In the genomic region with DNA sequence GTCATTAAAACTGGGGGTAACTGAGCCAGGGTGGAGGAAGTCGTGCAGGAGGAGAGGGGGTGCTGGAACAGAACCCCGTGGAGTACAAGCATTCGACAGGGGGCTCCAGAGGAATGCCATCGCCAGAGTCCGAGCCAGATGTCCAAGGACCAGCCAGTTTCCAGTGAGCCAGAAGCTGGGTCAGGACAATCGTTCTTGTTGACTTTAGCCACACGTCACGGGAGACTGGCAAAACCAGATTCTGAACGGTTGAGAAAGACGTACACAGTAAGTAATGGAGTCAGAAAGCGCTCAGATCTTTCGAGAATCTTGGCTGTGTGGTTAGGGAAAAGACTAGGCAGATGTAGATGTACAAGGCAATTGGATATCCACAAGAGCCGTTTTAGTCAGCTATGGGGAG, we compare ENCODE assay signal across 21 mouse cellular contexts. TPM values are rescaled to one million over a fixed set of nuclear protein-coding genes. Genes with fewer than 3 reads are reported as not detected.
DNase-seq lines count a peak whose midpoint lies in the region; ATAC-seq lines count a peak whose summit lies in the region.
"Had no signal": no experiment of that assay in that cellular context is flagged by ENCODE, and none has a peak within 500 bp of the region (broad histone marks: within the 10 kb centered on the region; RNA-seq: fewer than 3 reads in every experiment).

No protein-coding gene starts in this region.

- no peaks in the 10 kb centered on the region for H3K36me3 ChIP-seq in embryonic facial prominence, embryonic 13.5 days
- H3K36me3 ChIP-seq in embryonic facial prominence, embryonic 10.5 days (replicated peaks): 0 out of 2 replicates have a peak, but pooled peaks cover 4% of the 10 kb centered on the region
- H3K36me3 ChIP-seq in lung, embryonic 16.5 days (ENCODE audit: control insufficient read depth, insufficient read depth, low read length): no peaks in the 10 kb centered on the region
- H3K36me3 ChIP-seq in stomach, embryonic 15.5 days: no peaks in the 10 kb centered on the region
- no peaks in the 10 kb centered on the region for H3K36me3 ChIP-seq in forebrain, embryonic 16.5 days (ENCODE audit: control insufficient read depth, insufficient read depth)
- H3K36me3 ChIP-seq: heart, embryonic 15.5 days; neural tube, embryonic 12.5 days had no signal

- H3K4me1 ChIP-seq in embryonic facial prominence, embryonic 13.5 days: peaks cover 11% of the 10 kb centered on the region
- peaks cover 12% of the 10 kb centered on the region for H3K4me1 ChIP-seq in embryonic facial prominence, embryonic 10.5 days
- peaks cover 6% of the 10 kb centered on the region for H3K4me1 ChIP-seq in lung, embryonic 16.5 days (replicated peaks; ENCODE audit: control insufficient read depth, insufficient read depth, low read length)
- H3K4me1 ChIP-seq in stomach, embryonic 15.5 days: 0 out of 2 replicates have a peak, but pooled peaks cover 1% of the 10 kb centered on the region
- peaks cover 4% of the 10 kb centered on the region for H3K4me1 ChIP-seq in forebrain, embryonic 16.5 days (replicated peaks; ENCODE audit: control insufficient read depth, insufficient read depth, low read length)

- no peak for DNase-seq in embryonic facial prominence, embryonic 10.5 days (ENCODE audit: low spot score)
- peak; percentile 41 to 65 for DNase-seq in urinary bladder, adult 18-20 months (ENCODE audit: low spot score in 2 of 2)
- no peak for DNase-seq in urinary bladder, postnatal 4 days (ENCODE audit: low spot score in 2 of 2)
- DNase-seq: adrenal gland, postnatal 10 days; cerebellum, adult 18-20 months; cerebellum, postnatal 25 days; gastrocnemius, adult 2 months; heart, postnatal 36 days; kidney, adult 18-20 months; thymus, postnatal 36 days had no signal

- no peak overlapping the region for H3K4me3 ChIP-seq in embryonic facial prominence, embryonic 13.5 days
- H3K4me3 ChIP-seq in embryonic facial prominence, embryonic 10.5 days: no peak overlapping the region
- H3K4me3 ChIP-seq in lung, embryonic 16.5 days (ENCODE audit: low read length): no peak overlapping the region
- H3K4me3 ChIP-seq in stomach, embryonic 15.5 days (replicated peaks): no peak overlapping the region
- no peak overlapping the region for H3K4me3 ChIP-seq in forebrain, embryonic 16.5 days (replicated peaks; ENCODE audit: low read length)
- H3K4me3 ChIP-seq: gastrocnemius, adult 2 months; heart, embryonic 15.5 days; left cerebral cortex, adult 2 months; midbrain, embryonic 13.5 days; neural tube, embryonic 12.5 days had no signal

- no peak for ATAC-seq in embryonic facial prominence, embryonic 13.5 days (ENCODE audit: insufficient number of reproducible peaks, insufficient read depth, low FRiP score, low TSS enrichment, low read depth)
- peak; percentile 47; the same call in 1 of the 2 replicates for ATAC-seq in lung, embryonic 16.5 days (ENCODE audit: low read depth)
- no peak for ATAC-seq in stomach, embryonic 15.5 days (ENCODE audit: insufficient read depth, low FRiP score, low read depth)
- ATAC-seq in forebrain, embryonic 16.5 days: no peak
- ATAC-seq in erythroid progenitor cell, adult 5-6 weeks (replicated peaks; ENCODE audit: low FRiP score, poor library complexity, severe bottlenecking): no peak
- ATAC-seq: inflammation-experienced regulatory T-cells, adult 6 months; midbrain, embryonic 13.5 days had no signal

- H3K27ac ChIP-seq in embryonic facial prominence, embryonic 13.5 days: peak overlapping the region; percentile 60
- H3K27ac ChIP-seq in embryonic facial prominence, embryonic 10.5 days (replicated peaks): no peak overlapping the region
- H3K27ac ChIP-seq in lung, embryonic 16.5 days (ENCODE audit: low read length): peak overlapping the region; percentile 53
- H3K27ac ChIP-seq in stomach, embryonic 15.5 days: no peak overlapping the region
- H3K27ac ChIP-seq in forebrain, embryonic 16.5 days (ENCODE audit: low read length): no peak overlapping the region
- H3K27ac ChIP-seq: gastrocnemius, adult 2 months; heart, embryonic 15.5 days; hindbrain, embryonic 14.5 days; left cerebral cortex, adult 2 months; midbrain, embryonic 13.5 days; neural tube, embryonic 12.5 days had no signal

- 59% methylated on average over 13 of the region's 13 CpGs for WGBS in embryonic facial prominence, embryonic 13.5 days
- WGBS in embryonic facial prominence, embryonic 10.5 days: 71% methylated on average over 13 of the region's 13 CpGs
- WGBS in lung, embryonic 16.5 days: 35% methylated on average over 13 of the region's 13 CpGs
- WGBS in stomach, embryonic 15.5 days: 61% methylated on average over 13 of the region's 13 CpGs
- WGBS in forebrain, embryonic 16.5 days: 77% methylated on average over 13 of the region's 13 CpGs

- no peaks in the 10 kb centered on the region for H3K27me3 ChIP-seq in embryonic facial prominence, embryonic 13.5 days
- no peaks in the 10 kb centered on the region for H3K27me3 ChIP-seq in embryonic facial prominence, embryonic 10.5 days (replicated peaks; ENCODE audit: low read depth, poor library complexity, severe bottlenecking)
- no peaks in the 10 kb centered on the region for H3K27me3 ChIP-seq in lung, embryonic 16.5 days (ENCODE audit: control insufficient read depth, insufficient read depth, low read depth, low read length)
- no peaks in the 10 kb centered on the region for H3K27me3 ChIP-seq in stomach, embryonic 15.5 days (replicated peaks)
- no peaks in the 10 kb centered on the region for H3K27me3 ChIP-seq in forebrain, embryonic 16.5 days (replicated peaks; ENCODE audit: control insufficient read depth, insufficient read depth, low read length)
- H3K27me3 ChIP-seq: heart, embryonic 15.5 days; midbrain, embryonic 13.5 days; neural tube, embryonic 12.5 days had no signal

- H3K4me2 ChIP-seq in embryonic facial prominence, embryonic 13.5 days: 0 out of 2 replicates have a peak overlapping the region, but pooled peaks have one; percentile 16
- peak overlapping the region; percentile 9; the same call in 1 of the 2 replicates for H3K4me2 ChIP-seq in lung, embryonic 16.5 days (ENCODE audit: low read depth, low read length)
- peak overlapping the region; percentile 22; the same call in 1 of the 2 replicates for H3K4me2 ChIP-seq in stomach, embryonic 15.5 days
- H3K4me2 ChIP-seq in forebrain, embryonic 16.5 days (ENCODE audit: low read length): no peak overlapping the region
- H3K4me2 ChIP-seq: heart, embryonic 15.5 days; hindbrain, embryonic 14.5 days; midbrain, embryonic 13.5 days; neural tube, embryonic 12.5 days had no signal

- H3K9ac ChIP-seq in embryonic facial prominence, embryonic 13.5 days: peak overlapping the region; percentile 33; the same call in 1 of the 2 replicates
- 0 out of 2 replicates have a peak overlapping the region, but pooled peaks have one; percentile 7 for H3K9ac ChIP-seq in lung, embryonic 16.5 days (ENCODE audit: low read length)
- no peak overlapping the region for H3K9ac ChIP-seq in stomach, embryonic 15.5 days
- no peak overlapping the region for H3K9ac ChIP-seq in forebrain, embryonic 16.5 days (replicated peaks; ENCODE audit: low read depth, low read length)
- H3K9ac ChIP-seq: heart, embryonic 15.5 days; hindbrain, embryonic 14.5 days; midbrain, embryonic 13.5 days; neural tube, embryonic 12.5 days had no signal

- H3K9me3 ChIP-seq in embryonic facial prominence, embryonic 13.5 days: no peaks in the 10 kb centered on the region
- no peaks in the 10 kb centered on the region for H3K9me3 ChIP-seq in embryonic facial prominence, embryonic 10.5 days
- no peaks in the 10 kb centered on the region for H3K9me3 ChIP-seq in lung, embryonic 16.5 days (ENCODE audit: control insufficient read depth, low read length)
- H3K9me3 ChIP-seq in stomach, embryonic 15.5 days: no peaks in the 10 kb centered on the region
- H3K9me3 ChIP-seq in forebrain, embryonic 16.5 days (ENCODE audit: control insufficient read depth, low read length): no peaks in the 10 kb centered on the region
- H3K9me3 ChIP-seq: heart, embryonic 15.5 days; midbrain, embryonic 13.5 days; neural tube, embryonic 12.5 days had no signal

RNA-seq across cellular contexts. Expression of a gene that starts 5.6 kb away (rescaled TPM):
- polyA plus RNA-seq in embryonic facial prominence, embryonic 13.5 days (2015; fragmentation: Nextera tagmentation; extraction: Ambion mirVana): 9.4 and 10.3 TPM in 2 replicates
- 14.1 and 15.1 TPM in 2 replicates for polyA plus RNA-seq in embryonic facial prominence, embryonic 10.5 days (2016; fragmentation: Nextera tagmentation; extraction: Ambion mirVana)
- polyA plus RNA-seq in lung, embryonic 16.5 days (2015; fragmentation: Nextera tagmentation; extraction: Ambion mirVana): 7.5 and 9.5 TPM in 2 replicates
- 4.8 and 6.8 TPM in 2 replicates for polyA plus RNA-seq in stomach, embryonic 15.5 days (2015; fragmentation: Nextera tagmentation; extraction: Ambion mirVana)
- 12.5 and 12.7 TPM in 2 replicates for polyA plus RNA-seq in forebrain, embryonic 16.5 days (2015; fragmentation: Nextera tagmentation; extraction: Ambion mirVana)
- total RNA-seq in erythroid progenitor cell, adult 5-6 weeks (2015; ENCODE audit: low replicate concordance): 0.84 TPM in 1 of 2 replicates, not detected in the other
- not detected in 2 replicates for total RNA-seq in erythroid progenitor cell, adult 5-6 weeks (2017; ENCODE audit: low replicate concordance)

RNA-seq across cellular contexts. Expression of a gene that starts 11.3 kb away (rescaled TPM):
- 16.3 and 17.3 TPM in 2 replicates for polyA plus RNA-seq in embryonic facial prominence, embryonic 13.5 days (2015; fragmentation: Nextera tagmentation; extraction: Ambion mirVana)
- polyA plus RNA-seq in embryonic facial prominence, embryonic 10.5 days (2016; fragmentation: Nextera tagmentation; extraction: Ambion mirVana): 16.0 and 16.7 TPM in 2 replicates
- 13.4 and 13.7 TPM in 2 replicates for polyA plus RNA-seq in lung, embryonic 16.5 days (2015; fragmentation: Nextera tagmentation; extraction: Ambion mirVana)
- polyA plus RNA-seq in stomach, embryonic 15.5 days (2015; fragmentation: Nextera tagmentation; extraction: Ambion mirVana): 14.8 and 14.9 TPM in 2 replicates
- polyA plus RNA-seq in forebrain, embryonic 16.5 days (2015; fragmentation: Nextera tagmentation; extraction: Ambion mirVana): 23.5 and 24.4 TPM in 2 replicates
- total RNA-seq in erythroid progenitor cell, adult 5-6 weeks (2015; ENCODE audit: low replicate concordance): 1.3 and 1.4 TPM in 2 replicates
- total RNA-seq in erythroid progenitor cell, adult 5-6 weeks (2017; ENCODE audit: low replicate concordance): 0.51 and 1.3 TPM in 2 replicates

Comparison
In these comparisons a context has a peak if more than half of its experiments do, and no peak if none do; other contexts are left out.
1. H3K27ac ChIP-seq: peak in embryonic facial prominence, embryonic 13.5 days (single experiment) and lung, embryonic 16.5 days (single experiment); none in embryonic facial prominence, embryonic 10.5 days (single experiment), stomach, embryonic 15.5 days (single experiment) and forebrain, embryonic 16.5 days (single experiment).
2. DNase-seq: peak in urinary bladder, adult 18-20 months (2 of 2); none in embryonic facial prominence, embryonic 10.5 days (single experiment) and urinary bladder, postnatal 4 days (0 of 2).
3. H3K9ac ChIP-seq: peak in embryonic facial prominence, embryonic 13.5 days (single experiment) and lung, embryonic 16.5 days (single experiment); none in stomach, embryonic 15.5 days (single experiment) and forebrain, embryonic 16.5 days (single experiment).